Mouse (Mus musculus): ENCODE measurements around the gene Kank1. TPM values are rescaled to one million over a fixed set of nuclear protein-coding genes. Genes with fewer than 3 reads are reported as not detected.

Gene Kank1
- not detected in 2 replicates for polyA plus RNA-seq (2012; ENCODE audit: insufficient read depth, insufficient read length, missing spikeins)

DNA sequence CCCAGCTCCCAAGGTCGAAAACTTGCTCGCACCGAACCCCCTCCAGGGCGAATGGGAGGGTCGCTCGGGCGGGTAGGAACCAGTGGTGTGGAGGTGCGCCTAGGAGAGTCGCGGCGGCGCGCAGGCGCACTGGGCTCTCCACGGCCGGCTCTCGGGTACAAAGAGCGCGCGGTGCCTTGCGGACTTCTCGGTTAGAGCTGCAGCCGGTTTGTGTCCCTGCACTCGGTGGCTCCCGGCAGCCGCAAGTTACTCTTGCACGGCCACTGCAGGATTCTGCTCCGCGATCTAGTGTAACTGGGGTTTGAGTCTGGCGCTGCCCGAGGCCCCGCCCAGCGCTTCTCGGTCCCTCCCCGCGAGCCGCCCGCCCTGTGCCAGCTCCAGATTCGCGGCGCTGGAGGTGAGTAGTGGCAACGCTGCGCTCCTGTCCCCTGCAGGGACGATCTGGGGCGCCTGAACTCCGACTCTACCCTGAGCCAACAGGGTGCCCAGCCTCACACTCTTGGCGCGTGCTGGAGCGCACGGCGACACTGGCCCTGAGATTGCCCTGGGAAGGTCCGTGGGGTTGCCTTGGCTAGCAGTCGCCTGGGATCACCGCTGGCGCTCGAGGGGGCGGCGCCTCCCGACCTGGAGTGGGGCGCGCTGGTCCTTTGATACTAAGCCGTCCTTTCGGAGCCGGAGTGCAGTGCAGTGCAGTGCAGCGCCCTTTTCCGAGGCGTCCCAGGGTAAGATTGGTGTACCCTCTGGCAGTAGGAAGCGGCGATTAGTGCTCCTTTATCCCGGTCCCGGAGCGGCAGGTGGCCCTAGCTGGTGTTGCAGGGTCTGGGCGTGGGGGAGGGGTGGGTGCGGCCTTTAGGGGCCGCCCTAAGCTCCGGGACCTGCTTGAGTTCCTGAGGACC, at the start of gene Kank1:
Gene Kank1 (plus strand): TSS at position 380 of the 896 bp plus-strand sequence.
- H3K4me3 ChIP-seq (ENCODE audit: insufficient read depth, low read length): peak within 1 kb of the TSS; percentile 57
- H3K27ac ChIP-seq (ENCODE audit: insufficient read depth, low read depth, low read length): no peak within 1 kb of the TSS
- no peaks in the 10 kb centered on the region; the same call in 1 of the 2 replicates for H3K4me1 ChIP-seq (ENCODE audit: control insufficient read depth, insufficient read depth, low read length)
- TF ChIP-seq POLR2A (IDR thresholded peaks at IDR 0.05; ENCODE audit: borderline replicate concordance, low read depth, low read length) (no peak), CTCF (IDR thresholded peaks at IDR 0.05; ENCODE audit: low read depth, low read length) (no peak)

DNA sequence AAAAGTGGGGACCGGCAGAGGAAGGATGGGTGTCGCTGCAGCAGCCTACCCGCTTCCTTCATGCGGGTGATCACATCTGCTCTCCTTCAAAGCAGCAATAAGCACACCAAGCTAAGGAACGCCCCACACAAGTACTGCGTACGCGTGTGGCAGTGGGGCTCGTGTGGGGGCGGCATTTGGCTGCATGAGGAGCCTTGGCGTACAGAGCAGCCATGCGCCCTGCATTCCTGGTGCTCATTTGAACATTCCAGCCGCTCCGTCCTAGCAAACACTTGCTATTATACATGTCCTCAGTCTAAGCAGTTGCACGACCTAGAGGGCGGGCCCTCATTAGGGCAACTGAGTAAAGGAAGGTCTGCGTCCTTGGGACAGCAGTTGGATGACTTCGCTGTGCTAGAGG, 49.1 kb upstream of the Kank1 start:
- no peak overlapping the region for H3K27ac ChIP-seq (ENCODE audit: insufficient read depth, low read depth, low read length)
- H3K4me3 ChIP-seq (ENCODE audit: insufficient read depth, low read length): no peak overlapping the region
- no peaks in the 10 kb centered on the region for H3K4me1 ChIP-seq (ENCODE audit: control insufficient read depth, insufficient read depth, low read length)
- TF ChIP-seq CTCF (IDR thresholded peaks at IDR 0.05; ENCODE audit: low read depth, low read length): no peak
- no peak for TF ChIP-seq POLR2A (IDR thresholded peaks at IDR 0.05; ENCODE audit: borderline replicate concordance, low read depth, low read length)

- H3K4me1 ChIP-seq (ENCODE audit: control insufficient read depth, insufficient read depth, low read length): no peaks in the 10 kb centered on the region
- H3K4me3 ChIP-seq (ENCODE audit: insufficient read depth, low read length): no peak overlapping the region
- TF ChIP-seq CTCF (IDR thresholded peaks at IDR 0.05; ENCODE audit: low read depth, low read length) (no peak), POLR2A (IDR thresholded peaks at IDR 0.05; ENCODE audit: borderline replicate concordance, low read depth, low read length) (no peak)
- H3K27ac ChIP-seq (ENCODE audit: insufficient read depth, low read depth, low read length): no peak overlapping the region
These were observed 43.0 kb upstream of the Kank1 start for GRCm38 (mm10) chr19:25193751-25194150.

DNA sequence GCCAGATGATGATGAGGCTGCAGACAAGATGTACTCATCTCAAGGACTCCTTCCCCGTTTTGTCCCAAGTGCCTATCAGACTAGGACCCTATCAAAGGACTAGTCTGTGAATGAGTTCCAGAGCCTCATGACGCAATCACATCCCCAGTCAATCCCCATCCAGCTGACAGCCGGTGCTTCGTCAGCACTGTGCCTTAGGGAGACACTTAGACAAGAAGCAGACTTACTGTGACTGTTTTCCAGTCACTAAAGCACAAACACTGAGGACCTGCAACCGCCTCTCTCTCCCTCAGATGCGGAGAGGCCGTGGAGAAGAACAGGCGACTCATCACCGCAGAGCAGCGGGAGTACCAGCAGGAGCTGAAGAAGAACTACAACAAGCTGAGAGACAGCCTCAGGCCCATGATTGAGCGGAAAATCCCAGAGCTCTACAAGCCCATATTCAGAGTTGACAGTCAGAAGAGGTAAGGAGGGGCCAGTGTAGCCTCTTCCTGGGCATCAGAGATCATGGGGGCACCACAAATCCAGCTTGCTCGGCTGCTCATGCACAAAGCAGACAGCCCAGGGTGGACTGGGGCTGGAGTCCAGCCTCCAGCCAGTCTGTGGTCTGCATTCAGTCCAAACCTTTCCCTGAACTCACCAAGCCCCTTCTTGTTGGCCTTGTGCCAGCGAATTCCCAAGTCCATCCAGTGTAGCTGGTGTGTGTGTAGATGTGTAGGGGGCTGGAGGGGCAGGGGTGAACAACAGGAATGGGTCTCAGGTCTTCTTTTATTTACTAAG, 36.5 kb upstream of the Kank1 start:
- no peak overlapping the region for H3K27ac ChIP-seq (ENCODE audit: insufficient read depth, low read depth, low read length)

DNA sequence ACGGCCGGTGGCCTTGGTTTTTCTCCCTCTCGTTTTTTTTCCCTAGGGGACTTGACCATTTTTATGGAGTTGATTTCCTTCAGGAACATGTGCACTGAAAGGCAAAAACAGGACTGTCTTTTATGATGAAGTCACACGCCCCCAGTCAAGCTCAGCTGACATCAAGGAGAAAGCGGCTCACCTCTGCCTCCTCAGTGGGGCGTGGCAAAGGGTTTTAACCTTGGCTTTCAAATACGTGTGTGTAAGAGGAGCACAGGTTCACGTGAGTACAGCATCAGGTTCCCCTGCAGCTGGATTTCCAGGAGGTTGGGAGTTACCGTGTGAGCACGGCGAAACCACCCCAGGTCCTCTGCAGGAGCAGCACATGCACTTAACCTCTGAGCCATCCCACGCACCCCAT, 33.7 kb upstream of the Kank1 start:
- no peaks in the 10 kb centered on the region for H3K4me1 ChIP-seq (ENCODE audit: control insufficient read depth, insufficient read depth, low read length)
- no peak overlapping the region for H3K27ac ChIP-seq (ENCODE audit: insufficient read depth, low read depth, low read length)
- no peak for TF ChIP-seq POLR2A (IDR thresholded peaks at IDR 0.05; ENCODE audit: borderline replicate concordance, low read depth, low read length)
- no peak for TF ChIP-seq CTCF (IDR thresholded peaks at IDR 0.05; ENCODE audit: low read depth, low read length)
- H3K4me3 ChIP-seq (ENCODE audit: insufficient read depth, low read length): no peak overlapping the region

More for the DNA sequence above, 36.5 kb upstream of the Kank1 start:
- Histone ChIP-seq H3K4me3 (ENCODE audit: insufficient read depth, low read length) (no peak overlapping the region), H3K4me1 (ENCODE audit: control insufficient read depth, insufficient read depth, low read length) (no peaks in the 10 kb centered on the region)
- TF ChIP-seq POLR2A (IDR thresholded peaks at IDR 0.05; ENCODE audit: borderline replicate concordance, low read depth, low read length) (no peak), CTCF (IDR thresholded peaks at IDR 0.05; ENCODE audit: low read depth, low read length) (no peak)

DNA sequence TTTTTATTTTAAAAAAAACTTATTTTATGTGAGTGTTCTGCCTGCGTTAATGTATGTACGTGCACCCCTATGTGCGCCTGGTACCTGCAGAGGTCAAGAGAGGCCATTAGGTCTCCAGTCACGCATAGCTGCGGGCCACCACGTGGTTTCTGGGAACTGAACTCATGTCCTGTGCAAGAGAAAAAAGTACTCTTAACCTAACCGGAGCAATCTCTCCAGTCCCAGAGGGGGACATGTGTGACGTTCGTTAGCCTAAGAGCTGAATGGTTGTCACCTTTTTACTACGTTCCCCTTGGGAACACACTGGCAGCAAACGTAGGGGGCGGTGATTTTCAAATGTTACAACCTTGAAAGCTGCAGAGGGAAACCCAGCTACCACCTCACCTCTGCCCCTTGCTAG, 29.8 kb upstream of the Kank1 start:
- no peak for TF ChIP-seq CTCF (IDR thresholded peaks at IDR 0.05; ENCODE audit: low read depth, low read length)
- TF ChIP-seq POLR2A (IDR thresholded peaks at IDR 0.05; ENCODE audit: borderline replicate concordance, low read depth, low read length): no peak
- H3K27ac ChIP-seq (ENCODE audit: insufficient read depth, low read depth, low read length): no peak overlapping the region
- H3K4me3 ChIP-seq (ENCODE audit: insufficient read depth, low read length): no peak overlapping the region

GRCm38 (mm10) chr19:25207731-25208361, 28.9 kb upstream of the Kank1 start:
- Histone ChIP-seq H3K4me1 (ENCODE audit: control insufficient read depth, insufficient read depth, low read length) (no peaks in the 10 kb centered on the region; the same call in 1 of the 2 replicates), H3K27ac (ENCODE audit: insufficient read depth, low read depth, low read length) (no peak overlapping the region), H3K4me3 (ENCODE audit: insufficient read depth, low read length) (no peak overlapping the region)
- TF ChIP-seq CTCF (IDR thresholded peaks at IDR 0.05; ENCODE audit: low read depth, low read length) (no peak), POLR2A (IDR thresholded peaks at IDR 0.05; ENCODE audit: borderline replicate concordance, low read depth, low read length) (no peak)

More for the DNA sequence above, 29.8 kb upstream of the Kank1 start:
- no peaks in the 10 kb centered on the region; the same call in 1 of the 2 replicates for H3K4me1 ChIP-seq (ENCODE audit: control insufficient read depth, insufficient read depth, low read length)

DNA sequence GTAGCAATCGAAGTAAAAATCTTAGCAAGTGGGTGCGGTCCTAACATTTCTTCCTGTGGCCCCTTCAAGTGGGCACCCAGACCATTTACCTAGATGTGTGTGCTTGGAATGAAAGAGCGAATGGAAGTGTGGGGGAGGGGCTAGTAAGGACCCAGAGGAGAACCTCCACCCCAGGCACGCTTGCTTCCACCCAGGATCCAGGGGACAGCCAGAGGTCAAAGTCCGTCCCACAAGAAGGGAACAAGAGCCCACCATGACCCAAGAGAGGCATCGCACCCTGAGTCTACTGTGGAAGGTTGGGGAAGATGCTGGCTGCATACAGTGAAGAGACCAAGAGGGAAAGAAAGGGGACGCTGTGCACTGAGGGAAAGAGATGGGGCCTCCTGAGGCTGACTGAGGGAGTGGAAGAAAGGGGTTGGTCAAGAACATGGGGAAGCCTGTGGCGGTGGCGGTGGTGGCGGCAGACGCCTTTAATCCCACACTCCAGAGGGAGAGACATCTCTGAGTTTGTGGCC, 28.1 kb upstream of the Kank1 start:
- Histone ChIP-seq H3K27ac (ENCODE audit: insufficient read depth, low read depth, low read length) (no peak overlapping the region), H3K4me3 (ENCODE audit: insufficient read depth, low read length) (no peak overlapping the region), H3K4me1 (ENCODE audit: control insufficient read depth, insufficient read depth, low read length) (no peaks in the 10 kb centered on the region; the same call in 1 of the 2 replicates)
- TF ChIP-seq CTCF (IDR thresholded peaks at IDR 0.05; ENCODE audit: low read depth, low read length) (no peak), POLR2A (IDR thresholded peaks at IDR 0.05; ENCODE audit: borderline replicate concordance, low read depth, low read length) (no peak)

DNA sequence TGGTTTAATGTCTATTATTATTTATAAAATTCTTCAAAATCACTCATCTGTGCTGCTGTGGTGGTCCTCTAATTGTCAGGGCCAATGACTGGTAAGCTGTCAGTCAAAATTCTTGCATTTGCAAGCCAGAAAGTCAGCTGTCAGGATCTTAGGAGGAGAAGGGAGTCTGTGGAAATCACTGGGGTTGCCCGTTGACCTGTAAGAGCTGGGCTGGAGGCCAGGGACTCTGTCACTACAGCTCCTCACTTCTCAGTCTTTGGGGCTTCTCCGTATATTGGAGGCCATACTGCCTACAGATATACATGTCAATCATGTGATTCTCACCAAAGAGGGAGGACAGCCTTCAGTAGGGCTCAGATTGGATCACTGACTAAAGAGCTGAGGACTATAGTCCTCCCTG, 16.2 kb upstream of the Kank1 start:
- Histone ChIP-seq H3K27ac (ENCODE audit: insufficient read depth, low read depth, low read length) (no peak overlapping the region), H3K4me1 (ENCODE audit: control insufficient read depth, insufficient read depth, low read length) (no peaks in the 10 kb centered on the region), H3K4me3 (ENCODE audit: insufficient read depth, low read length) (no peak overlapping the region)
- TF ChIP-seq POLR2A (IDR thresholded peaks at IDR 0.05; ENCODE audit: borderline replicate concordance, low read depth, low read length): no peak
- no peak for TF ChIP-seq CTCF (IDR thresholded peaks at IDR 0.05; ENCODE audit: low read depth, low read length)

Data from bone marrow macrophage, adult 2 months (primary cell).